Mouse (Mus musculus): ENCODE measurements at regions not wholly inside any gene's neighbourhood (a gene's known extent, or its start where the extent isn't known, plus 50 kb on each side); places are given as distances from the start of the nearest gene placed in this dataset.
"Not testable (repeated sequence)": the region's sequence is repeated elsewhere in the genome, so short reads cannot be mapped to it uniquely, and the experiment has no call there.

DNA sequence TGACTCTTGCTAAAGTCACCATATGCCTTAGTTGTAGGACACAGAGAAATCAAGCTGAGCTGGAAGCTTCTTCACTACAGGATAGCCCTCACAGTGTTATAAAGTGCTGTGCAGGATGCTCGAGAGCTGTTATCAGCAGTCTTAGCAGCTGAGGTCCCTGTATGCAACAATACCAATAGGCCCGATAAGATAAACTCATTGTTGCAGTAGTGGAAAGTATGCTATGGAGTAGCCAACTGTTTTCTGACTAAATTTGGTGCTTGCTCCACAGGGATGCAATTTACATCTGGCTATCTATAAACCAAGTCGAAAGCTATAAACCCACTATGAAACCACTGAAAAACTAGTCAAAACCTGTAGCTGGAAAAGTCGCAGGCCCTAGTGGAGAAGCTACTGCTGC is 715.3 kb upstream of the Diaph2 start:
- in situ Hi-C loops (cut with MboI; ENCODE audit: low sequenced_read_pairs in 2 of 2, unreplicated experiment in 2 of 2), result no loop called here
- no peaks in the 10 kb centered on the region for H3K4me1 ChIP-seq (ENCODE audit: control insufficient read depth in 2 of 2, insufficient read depth in 2 of 2, low read length in 2 of 2, poor library complexity in 1 of 2)
- no peak for DNase-seq (ENCODE audit: low read depth, low spot score)
- no peak overlapping the region for H3K4me3 ChIP-seq (ENCODE audit: insufficient read depth in 1 of 2, low read depth in 1 of 2, low read length in 2 of 2, poor library complexity in 1 of 2, severe bottlenecking in 1 of 2)
- no peaks in the 10 kb centered on the region for H3K36me3 ChIP-seq (ENCODE audit: control insufficient read depth, insufficient read depth, low read length, poor library complexity, severe bottlenecking)
- no peak overlapping the region for H3K9ac ChIP-seq (ENCODE audit: insufficient read depth, low read depth, low read length, poor library complexity, severe bottlenecking)
- no peaks in the 10 kb centered on the region for H3K9me3 ChIP-seq (ENCODE audit: control insufficient read depth, insufficient read depth, low read depth, low read length)
- no peak overlapping the region for H3K27ac ChIP-seq (ENCODE audit: insufficient read depth, low read depth, low read length, poor library complexity, severe bottlenecking)
- no peak for TF ChIP-seq MAFK (IDR thresholded peaks at IDR 0.05; ENCODE audit: insufficient read depth, low read depth, low read length)

DNA sequence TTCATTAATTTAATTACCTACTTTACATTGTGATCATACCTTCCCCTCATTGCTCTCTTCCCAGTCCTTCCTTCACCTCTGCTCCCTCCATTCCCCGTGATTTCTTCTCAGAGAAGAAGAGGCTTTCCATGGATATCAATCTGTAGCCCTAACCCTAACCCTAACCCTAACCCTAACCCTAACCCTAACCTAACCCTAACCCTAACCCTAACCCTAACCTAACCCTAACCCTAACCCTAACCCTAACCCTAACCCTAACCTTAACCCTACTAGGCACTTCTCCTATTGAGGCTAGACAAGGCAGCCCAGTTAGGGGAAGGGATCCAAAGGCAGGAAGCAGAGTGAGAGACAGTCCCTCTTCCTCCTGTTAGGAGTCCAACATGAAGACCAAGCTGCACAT is 693.1 kb upstream of the Diaph2 start:
- H3K9ac ChIP-seq (ENCODE audit: insufficient read depth, low read depth, low read length, poor library complexity, severe bottlenecking); in situ Hi-C loops (cut with MboI; ENCODE audit: low sequenced_read_pairs in 2 of 2, unreplicated experiment in 2 of 2): not testable (repeated sequence)

DNA sequence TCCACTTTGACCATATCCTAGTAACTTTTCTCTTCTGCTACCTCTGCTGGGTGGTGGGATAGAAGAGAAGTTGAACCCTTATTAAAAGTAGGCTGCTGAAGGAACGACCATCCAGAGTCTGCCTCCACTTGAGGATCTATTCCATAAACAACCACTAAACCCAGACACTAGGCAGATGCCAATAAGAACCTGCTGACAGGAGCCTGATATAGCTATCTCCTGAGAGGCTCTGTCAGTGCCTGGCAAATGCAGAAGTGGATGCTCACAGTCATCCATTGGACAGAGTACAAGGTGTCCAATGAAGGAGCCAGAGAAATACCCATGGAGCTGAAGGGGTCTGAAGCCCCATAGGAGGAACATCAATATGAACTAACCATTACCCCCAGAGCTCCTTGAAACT is 653.7 kb upstream of the Diaph2 start:
- H3K9ac ChIP-seq (ENCODE audit: insufficient read depth, low read depth, low read length, poor library complexity, severe bottlenecking); DNase-seq (ENCODE audit: low read depth, low spot score); H3K36me3 ChIP-seq (ENCODE audit: control insufficient read depth, insufficient read depth, low read length, poor library complexity, severe bottlenecking); H3K4me3 ChIP-seq (ENCODE audit: insufficient read depth in 1 of 2, low read depth in 1 of 2, low read length in 2 of 2, poor library complexity in 1 of 2, severe bottlenecking in 1 of 2); in situ Hi-C loops (cut with MboI; ENCODE audit: low sequenced_read_pairs in 2 of 2, unreplicated experiment in 2 of 2); H3K9me3 ChIP-seq (ENCODE audit: control insufficient read depth, insufficient read depth, low read depth, low read length); H3K4me1 ChIP-seq (ENCODE audit: control insufficient read depth in 2 of 2, insufficient read depth in 2 of 2, low read length in 2 of 2, poor library complexity in 1 of 2); H3K27ac ChIP-seq (ENCODE audit: insufficient read depth, low read depth, low read length, poor library complexity, severe bottlenecking): not testable (repeated sequence)

More for the DNA sequence above, 693.1 kb upstream of the Diaph2 start:
- not testable (repeated sequence) for H3K9me3 ChIP-seq (ENCODE audit: control insufficient read depth, insufficient read depth, low read depth, low read length); H3K36me3 ChIP-seq (ENCODE audit: control insufficient read depth, insufficient read depth, low read length, poor library complexity, severe bottlenecking); H3K27ac ChIP-seq (ENCODE audit: insufficient read depth, low read depth, low read length, poor library complexity, severe bottlenecking); H3K4me1 ChIP-seq (ENCODE audit: control insufficient read depth in 2 of 2, insufficient read depth in 2 of 2, low read length in 2 of 2, poor library complexity in 1 of 2); H3K4me3 ChIP-seq (ENCODE audit: insufficient read depth in 1 of 2, low read depth in 1 of 2, low read length in 2 of 2, poor library complexity in 1 of 2, severe bottlenecking in 1 of 2)
- DNase-seq (ENCODE audit: low read depth, low spot score), result peak; percentile 21

DNA sequence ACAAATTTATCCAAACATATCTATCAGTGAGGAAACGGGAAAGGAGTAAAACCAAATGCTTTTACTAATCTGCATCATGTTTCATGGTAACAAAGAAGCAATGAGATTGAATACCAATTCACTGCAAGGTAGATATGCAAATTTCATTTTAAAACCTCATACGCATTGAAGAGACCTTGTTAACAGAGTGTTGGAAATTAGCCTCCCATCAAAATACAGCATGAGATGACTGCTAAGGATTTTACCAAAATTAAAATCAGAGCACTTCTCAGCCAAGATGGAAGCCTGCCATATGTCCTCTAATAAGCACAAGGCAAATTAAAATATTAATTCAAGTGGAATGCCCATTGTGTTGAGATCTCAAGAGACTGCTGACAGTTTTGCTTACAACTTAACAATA is 651.2 kb upstream of the Diaph2 start:
- Histone ChIP-seq H3K36me3 (ENCODE audit: control insufficient read depth, insufficient read depth, low read length, poor library complexity, severe bottlenecking) (no peaks in the 10 kb centered on the region), H3K9me3 (ENCODE audit: control insufficient read depth, insufficient read depth, low read depth, low read length) (no peaks in the 10 kb centered on the region), H3K4me1 (ENCODE audit: control insufficient read depth in 2 of 2, insufficient read depth in 2 of 2, low read length in 2 of 2, poor library complexity in 1 of 2) (no peaks in the 10 kb centered on the region), H3K9ac (ENCODE audit: insufficient read depth, low read depth, low read length, poor library complexity, severe bottlenecking) (no peak overlapping the region), H3K27ac (ENCODE audit: insufficient read depth, low read depth, low read length, poor library complexity, severe bottlenecking) (no peak overlapping the region), H3K4me3 (ENCODE audit: insufficient read depth in 1 of 2, low read depth in 1 of 2, low read length in 2 of 2, poor library complexity in 1 of 2, severe bottlenecking in 1 of 2) (no peak overlapping the region)
- TF ChIP-seq ZNF384 (IDR thresholded peaks at IDR 0.05; ENCODE audit: low read depth, low read length) (no peak), HCFC1 (IDR thresholded peaks at IDR 0.05; ENCODE audit: borderline replicate concordance, insufficient read depth, low read length) (no peak), CHD2 (IDR thresholded peaks at IDR 0.05; ENCODE audit: low read depth, low read length) (no peak), MAFK (IDR thresholded peaks at IDR 0.05; ENCODE audit: insufficient read depth, low read depth, low read length) (no peak), ZC3H11A (IDR thresholded peaks at IDR 0.05; ENCODE audit: borderline replicate concordance, low read depth, low read length) (no peak)
- in situ Hi-C loops (cut with MboI; ENCODE audit: low sequenced_read_pairs in 2 of 2, unreplicated experiment in 2 of 2), result no loop called here
- DNase-seq (ENCODE audit: low read depth, low spot score), result no peak

DNA sequence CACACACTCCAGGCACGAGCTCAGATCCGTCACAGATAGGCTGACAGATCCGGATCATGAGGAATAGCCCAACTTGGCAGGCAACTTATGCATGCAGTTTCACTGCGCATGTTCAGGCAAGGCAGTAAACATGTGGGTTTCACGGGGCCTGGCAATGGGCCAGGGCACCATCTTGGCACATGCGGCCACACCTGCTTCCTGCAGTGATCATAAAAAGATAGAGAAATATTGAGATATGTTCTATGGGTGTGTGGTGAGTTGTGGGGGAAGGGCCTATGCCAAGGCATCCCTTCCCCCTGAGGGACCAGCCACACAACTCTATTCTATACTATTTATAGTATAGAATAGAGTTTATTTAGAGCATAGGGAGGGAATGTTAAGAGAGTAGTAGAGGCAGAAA is 647.3 kb upstream of the Diaph2 start:
- DNase-seq (ENCODE audit: low read depth, low spot score), result no peak
- in situ Hi-C loops (cut with MboI; ENCODE audit: low sequenced_read_pairs in 2 of 2, unreplicated experiment in 2 of 2), result no loop called here
- Histone ChIP-seq H3K4me1 (ENCODE audit: control insufficient read depth in 2 of 2, insufficient read depth in 2 of 2, low read length in 2 of 2, poor library complexity in 1 of 2) (no peaks in the 10 kb centered on the region), H3K27ac (ENCODE audit: insufficient read depth, low read depth, low read length, poor library complexity, severe bottlenecking) (no peak overlapping the region), H3K9ac (ENCODE audit: insufficient read depth, low read depth, low read length, poor library complexity, severe bottlenecking) (no peak overlapping the region), H3K36me3 (ENCODE audit: control insufficient read depth, insufficient read depth, low read length, poor library complexity, severe bottlenecking) (no peaks in the 10 kb centered on the region), H3K4me3 (ENCODE audit: insufficient read depth in 1 of 2, low read depth in 1 of 2, low read length in 2 of 2, poor library complexity in 1 of 2, severe bottlenecking in 1 of 2) (no peak overlapping the region), H3K9me3 (ENCODE audit: control insufficient read depth, insufficient read depth, low read depth, low read length) (no peaks in the 10 kb centered on the region)
- TF ChIP-seq MAFK (IDR thresholded peaks at IDR 0.05; ENCODE audit: insufficient read depth, low read depth, low read length) (no peak), HCFC1 (IDR thresholded peaks at IDR 0.05; ENCODE audit: borderline replicate concordance, insufficient read depth, low read length) (no peak), ZNF384 (IDR thresholded peaks at IDR 0.05; ENCODE audit: low read depth, low read length) (no peak), ZC3H11A (IDR thresholded peaks at IDR 0.05; ENCODE audit: borderline replicate concordance, low read depth, low read length) (no peak), CHD2 (IDR thresholded peaks at IDR 0.05; ENCODE audit: low read depth, low read length) (no peak)

Measured in ES-E14 (cell line).